Mouse (Mus musculus) embryonic facial prominence, embryonic 11.5 days (tissue): ENCODE measurements around the gene A230050P20Rik. TPM values are rescaled to one million over a fixed set of nuclear protein-coding genes. Genes with fewer than 3 reads are reported as not detected.

Source experiments
- ATAC-seq: fragments of 200-750 bp; cut with Nextera tagmentation; replicated peaks from 2 replicates; pipeline ENCODE4 v1.8.0; 2017; ENCODE audit warnings: low read depth; ENCODE audit not compliant: insufficient number of reproducible peaks, low FRiP score, low TSS enrichment
- DNase-seq: peaks from one replicate; pipeline ENCODE4 v3.0.0-alpha.2; 2015; ENCODE audit warnings: low spot score
- H3K27ac ChIP-seq: fragments of 300-500 bp; sonication (generic); replicated peaks from 2 replicates; pipeline ENCODE4 v1.5.1; 2014; ENCODE audit warnings: mild to moderate bottlenecking, low read depth, low read length, control low read depth
- H3K27me3 ChIP-seq: fragments of 300-500 bp; sonication (generic); 2 replicates; pipeline ENCODE4 v1.6.1; 2014; ENCODE audit warnings: mild to moderate bottlenecking, low read length, moderate library complexity, mixed read lengths; ENCODE audit not compliant: control insufficient read depth, insufficient read depth
- H3K36me3 ChIP-seq: fragments of 300-500 bp; sonication (generic); replicated peaks from 2 replicates; pipeline ENCODE4 v1.6.1; 2014; ENCODE audit warnings: low read depth, mild to moderate bottlenecking, low read length, moderate library complexity, mixed read lengths; ENCODE audit not compliant: control insufficient read depth, insufficient read depth
- H3K4me1 ChIP-seq: fragments of 300-500 bp; sonication (generic); 2 replicates; pipeline ENCODE4 v1.6.1; 2014; ENCODE audit warnings: low read length, mixed read lengths; ENCODE audit not compliant: control insufficient read depth, insufficient read depth
- H3K4me2 ChIP-seq: fragments of 300-500 bp; sonication (generic); 2 replicates; pipeline ENCODE4 v1.6.1; 2014; ENCODE audit warnings: low read depth, mild to moderate bottlenecking, control low read depth, low read length, moderate library complexity
- H3K4me3 ChIP-seq: fragments of 300-500 bp; sonication (generic); 2 replicates; pipeline ENCODE4 v1.5.1; 2014; ENCODE audit warnings: low read depth, low read length, control low read depth
- H3K9ac ChIP-seq: fragments of 300-500 bp; sonication (generic); replicated peaks from 2 replicates; pipeline ENCODE4 v1.6.1; 2014; ENCODE audit warnings: mild to moderate bottlenecking, control low read depth, low read length
- H3K9me3 ChIP-seq: fragments of 300-500 bp; sonication (generic); replicated peaks from 2 replicates; pipeline ENCODE4 v1.6.1; 2016; ENCODE audit warnings: mild to moderate bottlenecking, low read length, inconsistent platforms, mixed read lengths; ENCODE audit not compliant: control insufficient read depth
- WGBS: fragments of 180-500 bp; shearing (Covaris S2); extraction: QIAGEN DNeasy Blood & Tissue Kit; methylation state at CpG from one replicate; pipeline ENCODE4 v1.1.7; 2014; 5-methylcytosine and 5-hydroxymethylcytosine counted together
- microRNA-seq: library from miRNA; unstranded; fragments of <30 nt; microRNA quantifications from one replicate; pipeline ENCODE4, GENCODE M21; 2016; ENCODE audit warnings: borderline number of aligned reads
- polyA plus RNA-seq: library from polyadenylated mRNA; unstranded; fragments of >200 nt; fragmentation: Nextera tagmentation; extraction: Ambion mirVana; gene quantifications from 2 replicates; pipeline ENCODE4 v1.2.1, GENCODE M21; 2014

A230050P20Rik gene
- polyA plus RNA-seq, 1 experiment from 2014 or later: 1.1 TPM

DNA sequence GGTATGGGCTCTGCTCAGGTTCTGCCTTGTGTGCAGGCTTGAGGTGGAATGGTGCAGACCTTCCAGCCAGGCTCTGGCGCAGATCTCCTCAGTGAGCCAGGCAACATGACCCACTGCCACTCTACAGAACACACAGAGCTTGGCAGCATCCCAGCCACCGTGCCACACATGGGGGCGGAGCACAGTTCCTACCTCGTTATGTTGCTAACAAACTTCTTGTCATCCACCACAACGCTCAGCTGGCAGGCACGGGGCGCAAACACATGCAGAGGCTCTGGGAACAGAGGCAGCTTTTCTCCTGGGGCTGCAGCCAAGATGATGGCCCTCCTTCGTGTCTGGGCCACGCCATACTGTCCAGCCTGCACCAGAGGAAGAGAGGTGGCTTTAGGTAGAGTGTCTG, 41.5 kb downstream of the A230050P20Rik start:
- WGBS: 92% methylated on average over 9 of the region's 9 CpGs
- Histone ChIP-seq H3K4me2 (no peak overlapping the region), H3K4me3 (no peak overlapping the region), H3K9me3 (no peaks in the 10 kb centered on the region), H3K4me1 (no peaks in the 10 kb centered on the region), H3K27ac (no peak overlapping the region), H3K27me3 (no peaks in the 10 kb centered on the region), H3K9ac (no peak overlapping the region), H3K36me3 (peaks cover 50% of the 10 kb centered on the region)
- ATAC-seq (no peak), DNase-seq (no peak)

DNA sequence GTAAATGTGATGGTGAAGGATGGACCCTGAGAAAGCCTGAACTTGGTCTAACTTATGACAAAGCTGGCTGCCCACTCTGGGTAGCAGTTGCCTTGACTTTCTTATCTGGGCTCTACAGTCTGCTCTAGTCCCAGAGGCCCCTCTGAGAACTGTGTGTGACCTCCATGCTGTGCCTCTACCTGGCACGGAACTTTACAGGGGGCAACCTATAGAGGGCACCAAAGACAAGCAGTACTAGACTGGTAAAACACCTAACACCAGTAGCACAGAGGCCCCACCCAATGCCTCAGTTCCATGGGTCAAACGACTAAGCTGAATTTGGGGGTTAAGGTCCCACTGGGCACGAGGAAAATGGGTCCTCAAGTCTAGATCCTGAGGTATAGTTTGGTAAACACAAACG, 47.7 kb downstream of the A230050P20Rik start:
- peak; percentile 37 for DNase-seq
- Histone ChIP-seq H3K27me3 (no peaks in the 10 kb centered on the region), H3K4me1 (no peaks in the 10 kb centered on the region), H3K4me3 (no peak overlapping the region), H3K9me3 (no peaks in the 10 kb centered on the region), H3K27ac (no peak overlapping the region), H3K9ac (no peak overlapping the region), H3K36me3 (peaks cover 43% of the 10 kb centered on the region), H3K4me2 (no peak overlapping the region)
- ATAC-seq: no peak
- 78% methylated on average over 4 of the region's 4 CpGs for WGBS

DNA sequence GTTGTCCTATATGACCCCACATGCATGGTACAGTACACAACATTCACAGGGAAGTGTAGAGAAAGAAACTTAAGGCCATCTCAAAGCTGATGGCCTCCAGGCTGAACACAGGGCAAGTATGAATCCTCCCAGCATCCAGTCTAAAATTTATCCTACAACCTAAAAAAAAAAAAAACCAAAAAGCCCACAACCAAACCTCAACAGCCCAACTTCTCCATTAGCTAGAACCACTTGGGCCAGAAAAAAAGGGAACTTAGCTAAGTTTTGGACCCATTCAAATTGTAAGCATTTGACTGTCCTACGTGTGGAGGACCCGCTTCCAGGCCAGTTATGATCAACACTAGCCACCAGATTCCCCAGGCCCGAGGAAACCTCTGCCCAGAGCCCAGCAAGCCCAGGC, 54.8 kb downstream of the A230050P20Rik start:
- Histone ChIP-seq H3K27me3 (no peaks in the 10 kb centered on the region), H3K36me3 (peaks cover 38% of the 10 kb centered on the region), H3K9ac (no peak overlapping the region), H3K4me1 (no peaks in the 10 kb centered on the region), H3K4me3 (no peak overlapping the region), H3K27ac (no peak overlapping the region), H3K4me2 (no peak overlapping the region), H3K9me3 (no peaks in the 10 kb centered on the region)
- WGBS: 95% methylated on average over 3 of the region's 3 CpGs
- DNase-seq (no peak), ATAC-seq (no peak)

Small RNA genes lying within 50 kb of the gene (microRNA-seq; reads per million reads assigned to microRNA genes)
- not detected for gene Mir7081

Other genes with a start within 250 kb of the A230050P20Rik start
- gene Ubl5, start 225.8 kb upstream of the A230050P20Rik start, polyA plus RNA-seq: 417 and 447 TPM in 2 replicates
- gene Fbxl12, start 223.9 kb upstream of the A230050P20Rik start, polyA plus RNA-seq: 8.5 and 11.5 TPM in 2 replicates
- gene Pin1, start 216.5 kb upstream of the A230050P20Rik start, polyA plus RNA-seq: 59.5 and 62.5 TPM in 2 replicates
- gene Olfm2, start 122.3 kb upstream of the A230050P20Rik start, polyA plus RNA-seq: 11.0 and 13.9 TPM in 2 replicates
- 0.14 and 0.21 TPM in 2 replicates for gene Col5a3, start 53.6 kb upstream of the A230050P20Rik start, polyA plus RNA-seq
- not detected in 2 replicates for gene Rdh8, start 50.1 kb upstream of the A230050P20Rik start, polyA plus RNA-seq
- gene Angptl6, start 11.1 kb downstream of the A230050P20Rik start, polyA plus RNA-seq: 1.6 and 3.2 TPM in 2 replicates
- 64.3 and 65.0 TPM in 2 replicates for gene Ppan, start 19.5 kb downstream of the A230050P20Rik start, polyA plus RNA-seq
- gene Eif3g, start 30.0 kb downstream of the A230050P20Rik start, polyA plus RNA-seq: 352 TPM in 2 replicates
- gene Dnmt1, start 91.2 kb downstream of the A230050P20Rik start, polyA plus RNA-seq: 82.0 and 88.1 TPM in 2 replicates
- gene S1pr2, start 108.1 kb downstream of the A230050P20Rik start, polyA plus RNA-seq: 37.5 and 43.6 TPM in 2 replicates
- 139 and 147 TPM in 2 replicates for gene Mrpl4, start 134.1 kb downstream of the A230050P20Rik start, polyA plus RNA-seq
- gene Icam1, start 147.3 kb downstream of the A230050P20Rik start, polyA plus RNA-seq: 4.5 and 5.8 TPM in 2 replicates
- 5.6 and 6.1 TPM in 2 replicates for gene Icam4, start 160.7 kb downstream of the A230050P20Rik start, polyA plus RNA-seq
- gene Icam5, start 163.4 kb downstream of the A230050P20Rik start, polyA plus RNA-seq: not detected in 2 replicates
- 0.80 and 2.2 TPM in 2 replicates for gene Zglp1, start 198.5 kb downstream of the A230050P20Rik start, polyA plus RNA-seq
- 0.36 and 0.58 TPM in 2 replicates for gene Gm49373, start 204.5 kb downstream of the A230050P20Rik start, polyA plus RNA-seq
- gene Fdx1l, start 205.0 kb downstream of the A230050P20Rik start, polyA plus RNA-seq: 44.7 and 52.1 TPM in 2 replicates
- gene Gm38431, start 223.4 kb downstream of the A230050P20Rik start, polyA plus RNA-seq: 2.0 and 2.3 TPM in 2 replicates
- 63.1 and 70.3 TPM in 2 replicates for gene Raver1, start 223.4 kb downstream of the A230050P20Rik start, polyA plus RNA-seq